ENCODE assay signal across 9 mouse cellular contexts in genomic region chr6:145862739-145863064, GRCm38 (mm10). TPM values are rescaled to one million over a fixed set of nuclear protein-coding genes. Genes with fewer than 3 reads are reported as not detected.
DNase-seq lines count a peak whose midpoint lies in the region; ATAC-seq and TF ChIP-seq lines count a peak whose summit lies in the region.
"Had no signal": no experiment of that assay in that cellular context is flagged by ENCODE, and none has a peak within 500 bp of the region (broad histone marks: within the 10 kb centered on the region; RNA-seq: fewer than 3 reads in every experiment).

No protein-coding gene starts in this region.

- WGBS in kidney, adult 2 months, result 7% methylated on average over 35 of the region's 35 CpGs
- 9% methylated on average over 35 of the region's 35 CpGs for WGBS in bone marrow, adult 2 months
- under 1% methylated on average over 35 of the region's 35 CpGs for WGBS in hindbrain, embryonic 10.5 days
- WGBS in midbrain, embryonic 11.5 days, result under 1% methylated on average over 35 of the region's 35 CpGs

- H3K27ac ChIP-seq in kidney, adult 2 months (ENCODE audit: insufficient read depth, low read depth, low read length), result no peak overlapping the region
- H3K27ac ChIP-seq in bone marrow, adult 2 months (ENCODE audit: control insufficient read depth, insufficient read depth, low read depth, low read length, poor library complexity), result peak overlapping the region; percentile 31; the same call in 1 of the 2 replicates
- H3K27ac ChIP-seq in hindbrain, embryonic 10.5 days, result peak overlapping the region; percentile 83
- no peak overlapping the region for H3K27ac ChIP-seq in midbrain, embryonic 11.5 days (ENCODE audit: low read depth, low read length)

- H3K9me3 ChIP-seq in hindbrain, embryonic 10.5 days, result no peaks in the 10 kb centered on the region
- H3K9me3 ChIP-seq in midbrain, embryonic 11.5 days (ENCODE audit: control insufficient read depth, low read length), result no peaks in the 10 kb centered on the region

- no peaks in the 10 kb centered on the region for H3K36me3 ChIP-seq in kidney, adult 2 months (ENCODE audit: control insufficient read depth, insufficient read depth, low read length)
- no peaks in the 10 kb centered on the region for H3K36me3 ChIP-seq in hindbrain, embryonic 10.5 days
- H3K36me3 ChIP-seq in midbrain, embryonic 11.5 days (ENCODE audit: control insufficient read depth, insufficient read depth, low read length), result no peaks in the 10 kb centered on the region

- no peaks in the 10 kb centered on the region for H3K4me1 ChIP-seq in kidney, adult 2 months (ENCODE audit: control insufficient read depth, insufficient read depth, low read length)
- H3K4me1 ChIP-seq in bone marrow, adult 2 months (ENCODE audit: control insufficient read depth, insufficient read depth, low read length), result no peaks in the 10 kb centered on the region
- peaks cover 49% of the 10 kb centered on the region for H3K4me1 ChIP-seq in hindbrain, embryonic 10.5 days (replicated peaks)
- H3K4me1 ChIP-seq in midbrain, embryonic 11.5 days (ENCODE audit: control insufficient read depth, insufficient read depth, low read length), result peaks cover 22% of the 10 kb centered on the region

- no peak for ATAC-seq in midbrain, embryonic 11.5 days (ENCODE audit: low FRiP score)

- H3K4me3 ChIP-seq in kidney, adult 2 months (ENCODE audit: insufficient read depth, low read depth, low read length), result peak overlapping the region; percentile 80
- peak overlapping the region; percentile 24 for H3K4me3 ChIP-seq in bone marrow, adult 2 months (replicated peaks; ENCODE audit: control insufficient read depth, low read depth, low read length)
- H3K4me3 ChIP-seq in hindbrain, embryonic 10.5 days, result peak overlapping the region; percentile 70
- peak overlapping the region; percentile 55 for H3K4me3 ChIP-seq in midbrain, embryonic 11.5 days (ENCODE audit: low read depth, low read length)

- no peak for TF ChIP-seq POLR2A in kidney, adult 2 months (IDR thresholded peaks at IDR 0.05; ENCODE audit: low read depth, low read length)
- TF ChIP-seq POLR2A in bone marrow, adult 2 months (IDR thresholded peaks at IDR 0.05; ENCODE audit: borderline replicate concordance, control insufficient read depth, low read depth, low read length), result no peak

- peak overlapping the region; percentile 70 for H3K9ac ChIP-seq in midbrain, embryonic 11.5 days (ENCODE audit: low read length)

- no peak for DNase-seq in kidney, adult 2 months
- no peak for DNase-seq in kidney, postnatal 14 days
- DNase-seq in hindbrain, embryonic 10.5 days (ENCODE audit: low spot score), result no peak
- DNase-seq in midbrain, embryonic 11.5 days (ENCODE audit: low spot score, missing footprints), result no peak
- no peak for DNase-seq in urinary bladder, postnatal 25 days (ENCODE audit: low spot score)
- no peak for DNase-seq in cerebellum, postnatal 36 days
- DNase-seq in layer of hippocampus, adult 18-20 months (ENCODE audit: low spot score in 2 of 2), result no peak

- TF ChIP-seq CTCF in kidney, adult 2 months (conservative IDR thresholded peaks at IDR 0.05; ENCODE audit: insufficient read depth, insufficient read length, low read depth, low read length), result no peak
- TF ChIP-seq CTCF in bone marrow, adult 2 months (IDR thresholded peaks at IDR 0.05; ENCODE audit: control insufficient read depth, insufficient read depth, low read length), result no peak

- H3K4me2 ChIP-seq in midbrain, embryonic 11.5 days, result peak overlapping the region; percentile 95

- H3K27me3 ChIP-seq in kidney, adult 2 months (replicated peaks; ENCODE audit: control insufficient read depth, insufficient read depth, low read length), result no peaks in the 10 kb centered on the region
- H3K27me3 ChIP-seq in hindbrain, embryonic 10.5 days (ENCODE audit: insufficient read depth, poor library complexity, severe bottlenecking), result peaks cover 82% of the 10 kb centered on the region
- H3K27me3 ChIP-seq in midbrain, embryonic 11.5 days (ENCODE audit: control insufficient read depth, insufficient read depth, low read length), result peaks cover 59% of the 10 kb centered on the region
- H3K27me3 ChIP-seq: Patski had no signal

RNA-seq across cellular contexts. Expression of gene Bhlhe41, which starts 2.7 kb away (rescaled TPM):
- 1.8 TPM in 2 replicates for polyA plus RNA-seq in kidney, adult 2 months (2012; rRNA removed)
- polyA plus RNA-seq in bone marrow, adult 2 months (2011; ENCODE audit: insufficient read depth, insufficient read length, low replicate concordance, missing spikeins), result 2.2 and 4.9 TPM in 2 replicates
- 1.2 TPM in 2 replicates for polyA plus RNA-seq in hindbrain, embryonic 10.5 days (2016; fragmentation: Nextera tagmentation; extraction: Ambion mirVana)
- 1.9 and 2.1 TPM in 2 replicates for polyA plus RNA-seq in midbrain, embryonic 11.5 days (2014; fragmentation: Nextera tagmentation; extraction: Ambion mirVana)
- 10 to 100 TPM; 48.2 to 52.7 TPM for total RNA-seq in layer of hippocampus, adult 18-20 months (2021)

Comparison
In these comparisons a context has a peak if more than half of its experiments do, and no peak if none do; other contexts are left out.
1. H3K27ac ChIP-seq: peak in bone marrow, adult 2 months (single experiment) and hindbrain, embryonic 10.5 days (single experiment); none in kidney, adult 2 months (single experiment) and midbrain, embryonic 11.5 days (single experiment).
2. H3K4me3 ChIP-seq: peak in every context shown above with its lines; median percentile 80 in kidney, adult 2 months; 70 in hindbrain, embryonic 10.5 days; 55 in midbrain, embryonic 11.5 days; 24 in bone marrow, adult 2 months.